In genomic region chr1:50651974-50652665, GRCm38 (mm10) we compare ENCODE assay signal across 19 mouse cellular contexts.
DNase-seq lines count a peak whose midpoint lies in the region; ATAC-seq and TF ChIP-seq lines count a peak whose summit lies in the region.
"Had no signal": no experiment of that assay in that cellular context is flagged by ENCODE, and none has a peak within 500 bp of the region (broad histone marks: within the 10 kb centered on the region; RNA-seq: fewer than 3 reads in every experiment).

No protein-coding gene starts in this region.

- TF ChIP-seq POLR2A in brain, embryonic 14.5 days (IDR thresholded peaks at IDR 0.05; ENCODE audit: borderline replicate concordance, extremely low read depth, insufficient read depth, insufficient read length, poor library complexity, severe bottlenecking): no peak

- no peak overlapping the region for H3K9ac ChIP-seq in forebrain, embryonic 16.5 days (replicated peaks; ENCODE audit: low read depth, low read length)
- H3K9ac ChIP-seq in midbrain, embryonic 13.5 days (replicated peaks): no peak overlapping the region
- no peak overlapping the region for H3K9ac ChIP-seq in intestine, postnatal 0 days (ENCODE audit: low read depth, low read length)
- H3K9ac ChIP-seq: embryonic facial prominence, embryonic 13.5 days; limb, embryonic 13.5 days; liver, postnatal 0 days had no signal

- H3K4me1 ChIP-seq in forebrain, embryonic 16.5 days (replicated peaks; ENCODE audit: control insufficient read depth, insufficient read depth, low read length): no peaks in the 10 kb centered on the region
- peaks cover 5% of the 10 kb centered on the region; the same call in 1 of the 2 replicates for H3K4me1 ChIP-seq in midbrain, embryonic 13.5 days (replicated peaks)
- no peaks in the 10 kb centered on the region for H3K4me1 ChIP-seq in intestine, postnatal 0 days (replicated peaks; ENCODE audit: control insufficient read depth, insufficient read depth, low read length)
- H3K4me1 ChIP-seq: embryonic facial prominence, embryonic 13.5 days; limb, embryonic 13.5 days had no signal

- peak; percentile 61 for ATAC-seq in forebrain, embryonic 16.5 days
- ATAC-seq in midbrain, embryonic 13.5 days: peak; percentile 91
- ATAC-seq in intestine, postnatal 0 days: no peak
- ATAC-seq: intestine, embryonic 16.5 days; liver, postnatal 0 days had no signal

- H3K4me3 ChIP-seq in forebrain, embryonic 16.5 days (replicated peaks; ENCODE audit: low read length): no peak overlapping the region
- H3K4me3 ChIP-seq in midbrain, embryonic 13.5 days (replicated peaks): no peak overlapping the region
- no peak overlapping the region for H3K4me3 ChIP-seq in intestine, postnatal 0 days (ENCODE audit: low read depth, low read length)
- H3K4me3 ChIP-seq: embryonic facial prominence, embryonic 13.5 days; left cerebral cortex, adult 2 months; limb, embryonic 13.5 days; myocyte had no signal

- peak; percentile 14 for DNase-seq in MN1 (ENCODE audit: low spot score)
- DNase-seq in brain, embryonic 14.5 days (ENCODE audit: low read depth): peak; percentile 85
- DNase-seq in layer of hippocampus, adult 11-12 months (ENCODE audit: low spot score): no peak
- DNase-seq in lung, adult 18-20 months: no peak
- DNase-seq in kidney, postnatal 4 days: no peak
- DNase-seq: cerebellum, adult 9-10 months; heart, postnatal 10 days; kidney, postnatal 25 days; liver, postnatal 0 days; thymus, postnatal 4 days had no signal

- H3K4me2 ChIP-seq in forebrain, embryonic 16.5 days (ENCODE audit: low read length): no peak overlapping the region
- H3K4me2 ChIP-seq in midbrain, embryonic 13.5 days (replicated peaks): no peak overlapping the region
- H3K4me2 ChIP-seq in intestine, postnatal 0 days (replicated peaks; ENCODE audit: low read depth): no peak overlapping the region
- H3K4me2 ChIP-seq: embryonic facial prominence, embryonic 13.5 days; limb, embryonic 13.5 days had no signal

- 40% methylated on average over 3 of the region's 3 CpGs for WGBS in forebrain, embryonic 16.5 days
- WGBS in midbrain, embryonic 13.5 days: 65% methylated on average over 3 of the region's 3 CpGs
- 74% methylated on average over 3 of the region's 3 CpGs for WGBS in intestine, postnatal 0 days

- no peak overlapping the region for H3K27ac ChIP-seq in forebrain, embryonic 16.5 days (ENCODE audit: low read length)
- no peak overlapping the region for H3K27ac ChIP-seq in midbrain, embryonic 13.5 days
- H3K27ac ChIP-seq in intestine, postnatal 0 days (ENCODE audit: low read depth, low read length): no peak overlapping the region
- H3K27ac ChIP-seq: embryonic facial prominence, embryonic 13.5 days; left cerebral cortex, adult 2 months; limb, embryonic 13.5 days; macrophage had no signal

- no peaks in the 10 kb centered on the region for H3K9me3 ChIP-seq in forebrain, embryonic 16.5 days (ENCODE audit: control insufficient read depth, low read length)
- H3K9me3 ChIP-seq in midbrain, embryonic 13.5 days: no peaks in the 10 kb centered on the region
- no peaks in the 10 kb centered on the region for H3K9me3 ChIP-seq in intestine, postnatal 0 days (ENCODE audit: control insufficient read depth)
- H3K9me3 ChIP-seq: embryonic facial prominence, embryonic 13.5 days; limb, embryonic 13.5 days had no signal

- H3K36me3 ChIP-seq in forebrain, embryonic 16.5 days (ENCODE audit: control insufficient read depth, insufficient read depth): no peaks in the 10 kb centered on the region
- H3K36me3 ChIP-seq in midbrain, embryonic 13.5 days: no peaks in the 10 kb centered on the region
- H3K36me3 ChIP-seq in intestine, postnatal 0 days (ENCODE audit: control insufficient read depth, insufficient read depth): no peaks in the 10 kb centered on the region
- H3K36me3 ChIP-seq: embryonic facial prominence, embryonic 13.5 days; limb, embryonic 13.5 days had no signal

- TF ChIP-seq CTCF in brain, embryonic 14.5 days (IDR thresholded peaks at IDR 0.05; ENCODE audit: borderline replicate concordance, extremely low read depth, insufficient read depth, insufficient read length): no peak
- TF ChIP-seq CTCF in intestine, postnatal 0 days (IDR thresholded peaks at IDR 0.05; ENCODE audit: low read depth): no peak

- H3K27me3 ChIP-seq in forebrain, embryonic 16.5 days (replicated peaks; ENCODE audit: control insufficient read depth, insufficient read depth, low read length): no peaks in the 10 kb centered on the region
- H3K27me3 ChIP-seq in midbrain, embryonic 13.5 days: no peaks in the 10 kb centered on the region
- H3K27me3 ChIP-seq in intestine, postnatal 0 days (replicated peaks; ENCODE audit: control insufficient read depth, insufficient read depth, low read length): no peaks in the 10 kb centered on the region
- H3K27me3 ChIP-seq: embryonic facial prominence, embryonic 13.5 days; limb, embryonic 13.5 days had no signal

Comparison
In these comparisons a context has a peak if more than half of its experiments do, and no peak if none do; other contexts are left out.
1. DNase-seq: peak in MN1 (single experiment) and brain, embryonic 14.5 days (single experiment); none in layer of hippocampus, adult 11-12 months (single experiment), lung, adult 18-20 months (0 of 2) and kidney, postnatal 4 days (0 of 2).